Mouse (Mus musculus) CH12.LX (cell line): Measurements from ENCODE around the gene Hpse2. TPM values are rescaled to one million over a fixed set of nuclear protein-coding genes. Genes with fewer than 3 reads are reported as not detected.

Experiments used
- DNase-seq: peaks from one replicate; pipeline ENCODE4 v3.0.0-alpha.2; 2013; ENCODE audit errors: extremely low read depth
- H3K27ac ChIP-seq: 2 replicates; pipeline ENCODE4 v1.5.1; 2012; ENCODE audit warnings: low read depth, mild to moderate bottlenecking, control low read depth, moderate library complexity; ENCODE audit not compliant: insufficient read depth
- H3K27me3 ChIP-seq: replicated peaks from 2 replicates; pipeline ENCODE3; 2012; ENCODE audit warnings: inconsistent platforms
- H3K36me3 ChIP-seq, 2 experiments: replicated peaks in 1 of 2; 2 replicates each; pipeline versions ENCODE3 to v1.6.1; 2012; ENCODE audit warnings: inconsistent platforms in 1 of 2, low read length in 1 of 2, mild to moderate bottlenecking in 1 of 2, mixed read lengths in 1 of 2, moderate library complexity in 1 of 2; ENCODE audit not compliant: control insufficient read depth in 1 of 2, insufficient read depth in 1 of 2
- H3K4me1 ChIP-seq, 2 experiments: 2 replicates each; pipeline ENCODE4 v1.6.1; 2012; ENCODE audit warnings: inconsistent platforms in 1 of 2, moderate library complexity in 1 of 2; ENCODE audit not compliant: insufficient read depth in 2 of 2, control insufficient read depth in 1 of 2
- H3K4me2 ChIP-seq: 2 replicates; pipeline ENCODE4 v1.6.1; 2012; ENCODE audit warnings: low read depth, mild to moderate bottlenecking, control low read depth; ENCODE audit not compliant: poor library complexity, insufficient read depth, severe bottlenecking
- H3K4me3 ChIP-seq, 3 experiments: fragments of 150-350 bp in 1 of 3; sonication (generic) in 1 of 3; replicated peaks in 1 of 3; 2 replicates each; pipeline versions ENCODE3 to v1.5.1; 2011 to 2012; ENCODE audit warnings: low read depth in 2 of 3, low read length in 2 of 3, mild to moderate bottlenecking in 2 of 3, moderate library complexity in 2 of 3, control low read depth in 1 of 3, improper control_type of control experiment in 1 of 3, inconsistent platforms in 1 of 3, mixed read lengths in 1 of 3; ENCODE audit not compliant: poor library complexity in 1 of 3
- H3K79me2 ChIP-seq: replicated peaks from 2 replicates; pipeline ENCODE4 v1.6.1; 2012; ENCODE audit warnings: mild to moderate bottlenecking, moderate library complexity; ENCODE audit not compliant: control insufficient read depth, poor library complexity, insufficient read depth, severe bottlenecking; ENCODE audit errors: extremely low read depth
- H3K9ac ChIP-seq: 2 replicates; pipeline ENCODE4 v1.6.1; 2012; ENCODE audit warnings: low read depth, mild to moderate bottlenecking, control low read depth, moderate library complexity; ENCODE audit not compliant: insufficient read depth
- H3K9me3 ChIP-seq: replicated peaks from 2 replicates; pipeline ENCODE3; 2012; ENCODE audit warnings: low read length, inconsistent platforms, mixed read lengths
- BHLHE40 ChIP-seq: IDR thresholded peaks from 2 replicates; pipeline ENCODE4 v1.6.1; 2011; ENCODE audit warnings: mild to moderate bottlenecking, low read depth, low read length, improper control_type of control experiment
- CHD2 ChIP-seq: IDR thresholded peaks from 2 replicates; pipeline ENCODE4 v1.6.1; 2011; ENCODE audit warnings: low read length, improper control_type of control experiment
- CTCF ChIP-seq, 2 experiments: IDR thresholded peaks in 1 of 2; conservative IDR thresholded peaks in 1 of 2; 2 replicates each; pipeline ENCODE4 v1.5.1; 2011 to 2012; ENCODE audit warnings: low read depth in 2 of 2, low read length in 2 of 2, improper control_type of control experiment in 1 of 2, inconsistent platforms in 1 of 2, mild to moderate bottlenecking in 1 of 2, moderate library complexity in 1 of 2
- E2F4 ChIP-seq: IDR thresholded peaks from 2 replicates; pipeline ENCODE4 v1.6.1; 2011; ENCODE audit warnings: low read depth, low read length, improper control_type of control experiment; ENCODE audit not compliant: insufficient replicate concordance
- ELF1 ChIP-seq: IDR thresholded peaks from 2 replicates; pipeline ENCODE4 v1.6.1; 2014; ENCODE audit warnings: low read depth, mild to moderate bottlenecking, inconsistent platforms, low read length, improper control_type of control experiment
- ETS1 ChIP-seq: conservative IDR thresholded peaks from 2 replicates; pipeline ENCODE4 v1.6.1; 2012; ENCODE audit warnings: low read depth, mild to moderate bottlenecking, inconsistent platforms, low read length, improper control_type of control experiment, moderate library complexity
- HCFC1 ChIP-seq: IDR thresholded peaks from 2 replicates; pipeline ENCODE4 v1.6.1; 2012; ENCODE audit warnings: low read depth, mild to moderate bottlenecking, inconsistent platforms, low read length, improper control_type of control experiment
- IRF4 ChIP-seq: IDR thresholded peaks from 2 replicates; pipeline ENCODE4 v1.6.1; 2014; ENCODE audit warnings: low read depth, mild to moderate bottlenecking, inconsistent platforms, low read length, improper control_type of control experiment
- MAX ChIP-seq: IDR thresholded peaks from 2 replicates; pipeline ENCODE4 v1.6.1; 2011; ENCODE audit warnings: low read length, improper control_type of control experiment
- MAZ ChIP-seq: IDR thresholded peaks from 2 replicates; pipeline ENCODE4 v1.6.1; 2012; ENCODE audit warnings: low read depth, mild to moderate bottlenecking, inconsistent platforms, low read length, improper control_type of control experiment, moderate library complexity
- MEF2A ChIP-seq: IDR thresholded peaks from 2 replicates; pipeline ENCODE4 v1.6.1; 2014; ENCODE audit warnings: low read depth, mild to moderate bottlenecking, inconsistent platforms, low read length, improper control_type of control experiment, borderline replicate concordance
- MXI1 ChIP-seq: IDR thresholded peaks from 2 replicates; pipeline ENCODE4 v1.6.1; 2011; ENCODE audit warnings: mild to moderate bottlenecking, low read depth, low read length, improper control_type of control experiment
- NELFE ChIP-seq: IDR thresholded peaks from 2 replicates; pipeline ENCODE4 v1.6.1; 2011; ENCODE audit warnings: low read depth, low read length, improper control_type of control experiment
- NRF1 ChIP-seq: IDR thresholded peaks from 2 replicates; pipeline ENCODE4 v1.6.1; 2014; ENCODE audit warnings: low read depth, mild to moderate bottlenecking, inconsistent platforms, low read length, improper control_type of control experiment, moderate library complexity
- POLR2A ChIP-seq: IDR thresholded peaks from 2 replicates; pipeline ENCODE4 v1.6.1; 2011; ENCODE audit warnings: low read depth, mild to moderate bottlenecking, improper control_type of control experiment, low read length
- POLR2AphosphoS2 ChIP-seq: IDR thresholded peaks from 2 replicates; pipeline ENCODE4 v1.6.1; 2011; ENCODE audit warnings: low read depth, low read length, improper control_type of control experiment
- RAD21 ChIP-seq: IDR thresholded peaks from 2 replicates; pipeline ENCODE4 v1.6.1; 2011; ENCODE audit warnings: low read depth, mild to moderate bottlenecking, low read length, improper control_type of control experiment, moderate library complexity
- RCOR1 ChIP-seq: conservative IDR thresholded peaks from 2 replicates; pipeline ENCODE4 v1.6.1; 2012; ENCODE audit warnings: low read depth, mild to moderate bottlenecking, inconsistent platforms, low read length, improper control_type of control experiment
- SMC3 ChIP-seq: IDR thresholded peaks from 2 replicates; pipeline ENCODE4 v1.6.1; 2011; ENCODE audit warnings: low read depth, low read length, improper control_type of control experiment
- TBP ChIP-seq: conservative IDR thresholded peaks from 2 replicates; pipeline ENCODE4 v1.6.1; 2011; ENCODE audit warnings: low read depth, low read length, improper control_type of control experiment
- TCF12 ChIP-seq: IDR thresholded peaks from 2 replicates; pipeline ENCODE4 v1.6.1; 2014; ENCODE audit warnings: low read depth, mild to moderate bottlenecking, inconsistent platforms, low read length, improper control_type of control experiment
- USF1 ChIP-seq: IDR thresholded peaks from 2 replicates; pipeline ENCODE4 v1.6.1; 2014; ENCODE audit warnings: low read depth, mild to moderate bottlenecking, inconsistent platforms, low read length, improper control_type of control experiment
- USF2 ChIP-seq: conservative IDR thresholded peaks from 2 replicates; pipeline ENCODE4 v1.6.1; 2011; ENCODE audit warnings: low read depth, low read length, improper control_type of control experiment
- ZMIZ1 ChIP-seq: IDR thresholded peaks from 2 replicates; pipeline ENCODE4 v1.6.1; 2012; ENCODE audit warnings: low read depth, mild to moderate bottlenecking, inconsistent platforms, low read length, improper control_type of control experiment
- ZNF384 ChIP-seq: IDR thresholded peaks from 2 replicates; pipeline ENCODE4 v1.6.1; 2012; ENCODE audit warnings: low read depth, low read length, improper control_type of control experiment, inconsistent platforms
- dilution Hi-C: fragments of 300-500 bp; cut with MboI; formaldehyde crosslinking; loops from 2 replicates; pipeline ENCODE4 v1.14.3; 2020; ENCODE audit warnings: low sequenced_read_pairs; ENCODE audit not compliant: extremely low pct_unique_long_range_greater_than_20kb, extremely low pct_ligation_motif_present
- in situ Hi-C: fragments of 300-500 bp; cut with MboI; formaldehyde crosslinking; loops from 3 replicates; pipeline ENCODE4 v1.14.3; 2019; ENCODE audit warnings: low sequenced_read_pairs, low pct_ligation_motif_present, low pct_unique_long_range_greater_than_20kb, mixed read lengths
- polyA plus RNA-seq: library from polyadenylated mRNA; unstranded; fragments of >175 nt; gene quantifications from 2 replicates; pipeline ENCODE4 v1.2.1, GENCODE M21; 2012; ENCODE audit warnings: low read depth; ENCODE audit not compliant: insufficient read length
- total RNA-seq, 2 experiments: library from RNA; depleted of rRNA; stranded (reverse); fragments of 300-350 nt in 1 of 2; fragments of >200 nt in 1 of 2; gene quantifications; 2 replicates each; pipeline ENCODE4 v1.2.3; 2012 to 2014

Gene Hpse2
- total and polyA plus RNA-seq, 3 experiments = not detected

GRCm38 (mm10) chr19:43424082-43424481 lies 35.9 kb upstream of the Hpse2 start:
- DNase-seq = peak; percentile 4
- H3K9me3 ChIP-seq = no peaks in the 10 kb centered on the region
- no peaks in the 10 kb centered on the region for H3K36me3 ChIP-seq
- no peaks in the 10 kb centered on the region for H3K79me2 ChIP-seq
- H3K27ac ChIP-seq = no peak overlapping the region
- dilution Hi-C loops (no loop called here), in situ Hi-C loops (no loop called here)
- H3K4me3 ChIP-seq = no peak overlapping the region
- no peaks in the 10 kb centered on the region for H3K27me3 ChIP-seq
- H3K4me1 ChIP-seq = no peaks in the 10 kb centered on the region
- no peak overlapping the region for H3K4me2 ChIP-seq
- no peak overlapping the region for H3K9ac ChIP-seq
- TF ChIP-seq CTCF (conservative IDR thresholded peaks at IDR 0.05 in 1 of 2, IDR thresholded peaks at IDR 0.05 in 1 of 2; ENCODE audit: low read depth in 2 of 2, low read length in 2 of 2) (peak; percentile 33 to 39; a peak in 3 of 4 replicates), TBP (no peak), NRF1 (no peak), HCFC1 (no peak), RAD21 (no peak)

DNA sequence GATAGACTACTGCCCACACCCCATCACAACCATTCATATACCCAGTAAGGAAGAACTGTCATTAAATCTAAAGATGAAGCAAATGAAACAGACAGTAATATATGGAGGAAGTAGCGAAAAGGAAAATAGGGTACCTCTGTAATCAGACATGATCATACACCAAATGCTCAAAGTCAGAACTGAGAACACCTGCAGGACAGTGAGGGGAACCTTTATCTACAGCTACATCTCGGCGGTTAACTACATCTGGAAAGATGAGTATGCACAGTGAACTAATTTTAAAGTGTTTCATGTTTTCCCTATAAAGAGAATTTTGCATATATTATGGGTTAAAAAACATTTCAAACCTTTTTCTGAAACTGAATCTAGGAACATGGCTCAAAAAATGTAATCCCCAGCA lies 32.4 kb upstream of the Hpse2 start:
- Histone ChIP-seq H3K36me3 (no peaks in the 10 kb centered on the region), H3K27me3 (no peaks in the 10 kb centered on the region), H3K79me2 (no peaks in the 10 kb centered on the region), H3K27ac (no peak overlapping the region), H3K9me3 (no peaks in the 10 kb centered on the region), H3K4me1 (no peaks in the 10 kb centered on the region), H3K4me3 (no peak overlapping the region), H3K4me2 (no peak overlapping the region), H3K9ac (no peak overlapping the region)
- dilution Hi-C loops = no loop called here
- TF ChIP-seq IRF4 (no peak), RCOR1 (no peak), POLR2AphosphoS2 (no peak), BHLHE40 (no peak), ELF1 (no peak), CHD2 (no peak), NELFE (no peak), USF2 (no peak), ZNF384 (no peak), HCFC1 (no peak), MAX (no peak), SMC3 (no peak)
- DNase-seq = no peak
- in situ Hi-C loops = no loop called here

DNA sequence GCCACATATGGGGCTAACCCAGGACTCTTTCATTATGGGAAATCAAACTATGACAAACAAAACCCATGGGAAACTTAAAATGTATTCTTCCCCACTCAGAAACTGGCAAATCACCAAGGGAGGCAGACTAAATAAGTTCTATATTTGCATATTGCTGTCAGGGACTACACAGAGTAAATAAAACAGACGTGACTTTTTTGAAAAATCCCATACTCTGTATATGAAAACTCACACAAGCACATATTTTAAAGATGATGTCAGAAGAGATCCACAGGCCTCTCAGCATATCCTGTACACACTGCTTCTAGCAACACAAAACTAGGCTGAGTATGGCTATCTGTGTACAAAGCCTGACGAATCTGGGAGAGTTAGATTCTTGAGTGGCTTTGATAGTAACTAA lies 27.4 kb upstream of the Hpse2 start:
- Histone ChIP-seq H3K4me3 (no peak overlapping the region), H3K4me2 (no peak overlapping the region), H3K9me3 (no peaks in the 10 kb centered on the region), H3K27ac (no peak overlapping the region), H3K9ac (no peak overlapping the region), H3K4me1 (no peaks in the 10 kb centered on the region), H3K79me2 (no peaks in the 10 kb centered on the region), H3K36me3 (no peaks in the 10 kb centered on the region), H3K27me3 (no peaks in the 10 kb centered on the region)
- no peak for DNase-seq
- dilution Hi-C loops = no loop called here
- in situ Hi-C loops = no loop called here
- TF ChIP-seq USF2 (no peak), ZMIZ1 (no peak), MXI1 (no peak), E2F4 (no peak), HCFC1 (no peak), USF1 (no peak), NELFE (no peak), POLR2A (no peak), MAZ (no peak), ELF1 (no peak), MEF2A (no peak), SMC3 (no peak), POLR2AphosphoS2 (no peak), CTCF (conservative IDR thresholded peaks at IDR 0.05 in 1 of 2, IDR thresholded peaks at IDR 0.05 in 1 of 2; ENCODE audit: low read depth in 2 of 2, low read length in 2 of 2) (no peak), CHD2 (no peak), TCF12 (no peak), ETS1 (no peak)
